Mouse (Mus musculus): Measurements from ENCODE around the gene Rsg1. TPM values are rescaled to one million over a fixed set of nuclear protein-coding genes. Genes with fewer than 3 reads are reported as not detected.

The Rsg1 gene
- polyA plus RNA-seq, 1 experiment from 2014 or later = 4.0 TPM

DNA sequence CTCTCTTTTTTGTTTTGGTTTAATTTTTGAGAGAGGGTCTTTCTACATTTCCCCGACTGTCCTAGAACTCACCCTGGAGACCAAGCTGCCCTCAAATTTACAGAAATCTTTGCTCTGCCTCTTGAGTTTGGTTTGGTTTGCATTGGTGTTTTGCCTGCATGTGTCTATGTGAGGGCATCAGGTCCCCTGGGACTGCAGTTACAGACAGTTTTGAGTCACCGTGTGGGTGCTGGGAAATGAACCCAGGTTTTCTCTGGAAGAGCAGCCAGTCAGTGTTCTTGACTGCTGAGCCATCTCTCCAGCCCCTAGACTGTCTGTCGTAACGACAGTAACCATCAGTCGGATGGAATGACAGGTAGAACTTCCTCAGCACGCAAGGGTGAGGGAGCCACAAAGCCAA lies 19.2 kb upstream of the Rsg1 start:
- WGBS = 92% methylated on average over 6 of the region's 6 CpGs
- Histone ChIP-seq H3K4me1 (no peaks in the 10 kb centered on the region), H3K27me3 (ENCODE audit: insufficient read depth, poor library complexity, severe bottlenecking) (no peaks in the 10 kb centered on the region), H3K27ac (no peak overlapping the region), H3K4me3 (no peak overlapping the region), H3K36me3 (peaks cover 84% of the 10 kb centered on the region), H3K9me3 (no peaks in the 10 kb centered on the region)
- DNase-seq (ENCODE audit: low spot score) = no peak

DNA sequence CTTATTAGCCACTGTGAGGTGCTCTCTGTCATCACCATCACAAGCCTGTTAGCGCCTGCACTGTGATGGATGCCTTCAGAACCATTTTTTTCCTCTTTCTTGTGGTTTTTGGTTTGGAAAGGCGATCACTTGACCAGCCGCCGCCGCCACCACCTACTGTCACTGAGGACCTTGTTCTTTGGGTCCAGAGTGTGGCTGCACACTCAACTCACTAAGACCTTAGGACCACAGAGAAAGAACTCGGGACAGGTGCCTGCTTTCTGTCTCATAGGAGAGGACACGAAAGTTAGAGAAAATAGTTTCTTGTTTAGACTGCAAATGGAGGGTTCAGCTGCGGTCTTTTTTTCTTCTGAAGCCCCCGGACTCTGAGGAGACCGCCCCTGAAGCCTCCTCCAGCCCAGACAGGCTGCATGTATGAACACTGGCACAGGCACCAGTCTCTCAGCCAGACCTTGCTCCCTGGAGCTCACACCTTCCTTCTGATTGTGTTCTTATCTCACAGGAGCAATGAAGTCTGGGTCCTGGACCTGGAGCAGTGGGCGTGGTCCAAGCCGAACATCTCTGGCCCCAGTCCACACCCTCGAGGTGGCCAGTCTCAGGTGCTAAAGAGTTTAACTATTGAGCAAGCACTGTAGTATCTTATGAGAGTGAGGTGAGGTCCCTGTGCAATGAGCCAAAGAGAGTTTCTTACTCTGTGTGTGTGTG lies 16.6 kb upstream of the Rsg1 start:
- peaks cover 12% of the 10 kb centered on the region for H3K4me1 ChIP-seq
- no peak overlapping the region for H3K27ac ChIP-seq
- H3K27me3 ChIP-seq (ENCODE audit: insufficient read depth, poor library complexity, severe bottlenecking) = no peaks in the 10 kb centered on the region
- 93% methylated on average over 13 of the region's 13 CpGs for WGBS
- no peak for DNase-seq (ENCODE audit: low spot score)
- no peak overlapping the region for H3K4me3 ChIP-seq
- H3K9me3 ChIP-seq = no peaks in the 10 kb centered on the region
- H3K36me3 ChIP-seq = peaks cover 93% of the 10 kb centered on the region

DNA sequence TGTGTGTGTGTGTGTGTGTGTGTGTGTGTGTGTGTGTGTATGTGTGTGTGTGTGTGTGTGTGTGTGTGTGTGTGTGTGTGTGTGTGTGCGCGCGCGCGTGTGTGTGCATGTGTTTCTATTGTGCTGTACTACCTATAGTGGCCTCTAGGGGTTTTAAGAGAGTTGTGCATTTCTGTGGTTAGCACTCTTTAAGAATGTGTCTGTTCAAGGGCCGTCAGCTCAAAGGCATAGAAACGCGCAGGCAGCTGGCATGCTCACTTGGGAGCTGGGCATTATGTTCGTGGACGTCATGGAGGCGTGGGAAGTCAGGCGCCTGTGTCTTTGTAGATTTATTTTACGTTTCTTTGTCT lies 16.1 kb upstream of the Rsg1 start:
- 96% methylated on average over 9 of the region's 13 CpGs for WGBS

DNA sequence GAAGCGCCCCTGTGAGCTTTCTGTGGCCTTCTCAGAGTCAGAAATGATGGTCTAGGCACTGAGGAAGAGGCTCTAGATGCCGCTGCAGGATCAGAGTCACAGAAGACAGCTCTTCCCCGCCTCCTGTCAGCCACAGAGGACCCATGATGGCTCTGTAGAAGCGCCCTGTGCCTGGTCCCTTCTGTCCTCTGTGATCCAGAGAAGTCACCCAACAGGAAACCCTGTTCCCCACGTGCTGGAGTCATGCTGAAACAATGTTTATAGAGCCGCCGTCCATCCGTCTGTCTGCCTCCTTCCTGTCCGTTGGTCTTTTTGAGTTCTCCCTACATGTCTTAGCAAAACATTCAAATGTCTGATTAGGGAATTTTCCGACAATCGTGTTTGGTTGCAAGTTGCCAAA lies 12.8 kb upstream of the Rsg1 start:
- Histone ChIP-seq H3K27me3 (ENCODE audit: insufficient read depth, poor library complexity, severe bottlenecking) (no peaks in the 10 kb centered on the region), H3K4me3 (no peak overlapping the region), H3K4me1 (peaks cover 22% of the 10 kb centered on the region), H3K36me3 (peaks cover 66% of the 10 kb centered on the region), H3K9me3 (no peaks in the 10 kb centered on the region), H3K27ac (peak overlapping the region; percentile 8; the same call in 1 of the 2 replicates)
- 65% methylated on average over 11 of the region's 11 CpGs for WGBS
- no peak for DNase-seq (ENCODE audit: low spot score)

More for the DNA sequence above, 16.1 kb upstream of the Rsg1 start:
- no peak overlapping the region for H3K4me3 ChIP-seq
- H3K4me1 ChIP-seq = peaks cover 14% of the 10 kb centered on the region
- no peak for DNase-seq (ENCODE audit: low spot score)
- peaks cover 90% of the 10 kb centered on the region for H3K36me3 ChIP-seq
- H3K27me3 ChIP-seq (ENCODE audit: insufficient read depth, poor library complexity, severe bottlenecking) = no peaks in the 10 kb centered on the region
- H3K27ac ChIP-seq = no peak overlapping the region
- no peaks in the 10 kb centered on the region for H3K9me3 ChIP-seq

DNA sequence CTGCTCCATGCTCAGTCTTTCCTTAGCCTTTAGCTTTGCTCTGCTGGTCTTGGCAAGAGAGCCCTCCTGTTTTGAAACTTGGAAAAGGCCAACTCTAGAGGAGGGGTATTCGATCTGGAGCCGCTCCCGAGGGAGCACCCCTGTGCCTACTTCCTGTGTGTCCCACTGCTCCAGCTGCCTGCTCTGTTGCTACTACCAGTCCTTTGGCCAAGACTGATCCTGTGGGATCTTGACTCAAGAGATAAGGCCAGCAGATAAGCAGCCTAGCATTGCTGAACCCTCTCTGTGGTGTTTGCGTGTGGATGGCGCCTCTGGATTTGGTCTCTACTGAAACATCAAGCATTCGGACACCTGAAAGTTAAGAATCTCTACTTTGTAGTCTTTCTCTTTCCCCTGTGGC lies 11.6 kb upstream of the Rsg1 start:
- Histone ChIP-seq H3K27ac (no peak overlapping the region), H3K4me1 (peaks cover 22% of the 10 kb centered on the region), H3K27me3 (ENCODE audit: insufficient read depth, poor library complexity, severe bottlenecking) (no peaks in the 10 kb centered on the region), H3K36me3 (peaks cover 55% of the 10 kb centered on the region), H3K9me3 (no peaks in the 10 kb centered on the region), H3K4me3 (no peak overlapping the region)
- no peak for DNase-seq (ENCODE audit: low spot score)
- WGBS = 81% methylated on average over 6 of the region's 6 CpGs

DNA sequence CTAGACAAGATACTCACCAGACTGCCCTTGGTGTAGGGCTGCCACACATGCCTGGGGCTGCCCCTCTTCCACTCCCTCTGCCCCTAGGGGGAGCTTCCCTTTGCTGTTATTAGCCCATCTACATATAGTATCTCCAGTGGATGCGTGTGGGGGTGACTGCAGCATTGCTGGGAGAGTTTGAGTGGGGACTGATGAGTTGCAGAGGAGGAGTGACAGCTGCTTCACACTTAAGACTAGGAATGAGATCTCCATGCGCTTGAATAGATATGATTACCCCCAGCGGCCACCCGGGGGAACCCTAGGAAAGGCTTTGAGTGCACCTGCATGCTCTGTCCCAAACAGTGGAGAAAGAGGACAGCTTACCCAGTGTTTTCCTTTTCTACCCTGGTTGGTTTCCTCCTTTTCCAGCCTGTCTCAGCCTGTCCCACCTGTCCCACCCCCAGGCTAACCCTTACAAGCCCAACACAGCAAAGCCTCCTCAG lies 9.1 kb upstream of the Rsg1 start:
- H3K36me3 ChIP-seq = peaks cover 32% of the 10 kb centered on the region
- H3K4me1 ChIP-seq = peaks cover 22% of the 10 kb centered on the region
- no peak for DNase-seq (ENCODE audit: low spot score)
- H3K27me3 ChIP-seq (ENCODE audit: insufficient read depth, poor library complexity, severe bottlenecking) = no peaks in the 10 kb centered on the region
- H3K9me3 ChIP-seq = no peaks in the 10 kb centered on the region
- no peak overlapping the region for H3K4me3 ChIP-seq
- H3K27ac ChIP-seq = no peak overlapping the region
- WGBS = 41% methylated on average over 4 of the region's 4 CpGs

DNA sequence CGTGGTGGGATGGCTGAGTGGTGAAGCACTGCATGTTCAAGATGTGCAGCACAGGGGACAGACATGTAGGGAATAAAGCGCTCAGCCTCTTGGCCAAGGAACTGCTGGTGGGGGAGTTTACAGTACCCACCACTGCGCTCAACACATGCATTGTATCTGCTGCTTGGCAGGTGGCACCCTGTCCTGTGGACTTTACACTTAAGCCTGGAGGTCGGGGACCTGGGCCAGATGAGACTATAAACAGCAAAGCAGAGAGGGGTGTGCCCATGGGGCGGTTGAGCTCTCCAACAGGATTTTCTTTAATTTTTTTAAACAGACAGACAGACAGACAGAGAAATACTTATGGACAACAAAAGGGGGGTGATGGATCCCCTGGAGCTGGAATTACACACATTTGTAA lies 6.7 kb upstream of the Rsg1 start:
- Histone ChIP-seq H3K27me3 (ENCODE audit: insufficient read depth, poor library complexity, severe bottlenecking) (no peaks in the 10 kb centered on the region), H3K4me3 (no peak overlapping the region), H3K9me3 (no peaks in the 10 kb centered on the region), H3K4me1 (peaks cover 11% of the 10 kb centered on the region), H3K36me3 (peaks cover 8% of the 10 kb centered on the region), H3K27ac (no peak overlapping the region)
- WGBS = 90% methylated on average over 5 of the region's 5 CpGs
- no peak for DNase-seq (ENCODE audit: low spot score)

DNA sequence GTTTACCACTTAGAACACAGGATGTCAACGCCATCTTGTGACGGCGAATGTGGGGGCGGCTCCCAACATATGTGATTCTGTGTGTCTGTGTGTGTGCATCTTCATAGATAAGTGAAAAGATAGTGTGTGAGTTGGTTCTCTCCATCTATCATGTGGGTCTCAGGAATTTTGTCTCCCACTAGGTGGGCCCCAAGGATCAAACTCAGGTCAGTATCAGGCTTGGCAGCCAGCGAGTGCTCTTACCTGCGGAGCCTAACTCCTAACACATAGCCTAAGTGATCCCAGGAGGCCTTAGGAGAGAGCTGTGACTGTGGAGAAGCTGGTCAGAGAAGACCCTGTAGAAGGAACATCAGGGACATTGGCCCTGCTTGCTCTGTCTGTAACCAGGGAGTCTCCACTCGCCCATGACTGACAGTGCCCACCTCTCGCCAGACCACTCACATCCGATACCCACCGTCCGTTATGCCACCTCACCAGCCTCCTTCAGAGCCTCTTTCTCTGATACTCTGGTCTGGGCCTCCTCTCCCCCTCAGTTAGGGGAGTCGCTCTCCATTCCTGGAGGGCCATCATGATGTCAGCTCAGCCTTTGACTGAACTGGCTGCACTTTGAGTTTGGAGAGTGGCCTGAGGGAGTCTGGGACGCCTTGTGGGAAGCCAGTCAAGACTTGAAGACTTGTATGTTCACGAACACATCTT lies 3.1 kb upstream of the Rsg1 start:
- Histone ChIP-seq H3K27ac (peak overlapping the region; percentile 81), H3K27me3 (ENCODE audit: insufficient read depth, poor library complexity, severe bottlenecking) (no peaks in the 10 kb centered on the region), H3K36me3 (0 out of 2 replicates have a peak, but pooled peaks cover 1% of the 10 kb centered on the region), H3K9me3 (no peaks in the 10 kb centered on the region), H3K4me3 (peak overlapping the region; percentile 52), H3K4me1 (peaks cover 15% of the 10 kb centered on the region)
- WGBS = 71% methylated on average over 14 of the region's 14 CpGs
- no peak for DNase-seq (ENCODE audit: low spot score)

DNA sequence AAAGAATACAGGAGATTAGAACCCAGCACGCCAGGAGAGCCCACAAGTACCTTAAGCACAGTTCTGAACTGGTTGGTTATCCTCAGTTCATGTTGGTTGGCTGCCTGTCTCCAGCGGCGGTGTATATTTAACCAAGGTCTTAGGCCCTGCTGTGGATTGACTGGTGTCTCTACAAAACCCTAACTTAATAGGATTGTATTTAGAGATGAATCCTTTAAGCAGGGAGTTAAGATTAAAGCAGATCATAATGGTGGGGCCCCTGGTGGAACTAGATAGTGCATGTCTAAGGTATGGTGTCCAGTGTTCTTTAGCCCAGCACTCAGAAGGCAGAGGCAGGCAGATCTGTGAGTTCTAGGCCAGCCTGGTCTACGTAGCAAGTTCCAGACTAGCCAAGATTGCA lies 2.1 kb upstream of the Rsg1 start:
- Histone ChIP-seq H3K27ac (no peak overlapping the region), H3K36me3 (0 out of 2 replicates have a peak, but pooled peaks cover 1% of the 10 kb centered on the region), H3K9me3 (no peaks in the 10 kb centered on the region), H3K4me3 (no peak overlapping the region), H3K27me3 (ENCODE audit: insufficient read depth, poor library complexity, severe bottlenecking) (no peaks in the 10 kb centered on the region), H3K4me1 (peaks cover 15% of the 10 kb centered on the region)
- 88% methylated on average over 4 of the region's 4 CpGs for WGBS
- DNase-seq (ENCODE audit: low spot score) = no peak

DNA sequence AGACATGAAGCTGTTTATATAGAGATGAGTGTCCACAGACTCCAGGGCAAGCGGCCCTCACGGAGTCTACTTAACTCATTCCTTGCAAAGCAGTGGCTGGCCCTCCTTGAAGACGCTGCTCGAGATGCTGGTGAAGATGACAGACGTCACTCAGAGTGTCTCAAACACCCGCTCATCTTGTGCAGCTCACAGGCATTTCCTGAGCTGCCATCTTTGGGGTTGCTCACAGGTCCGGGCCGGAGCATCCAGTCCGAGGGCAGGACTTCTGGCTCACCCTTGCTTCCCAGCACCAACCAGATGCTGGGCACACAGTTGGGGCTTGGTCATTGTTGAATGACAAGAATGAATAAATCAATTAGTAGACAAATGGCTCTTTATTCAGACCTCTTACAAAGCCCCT lies 864 bp upstream of the Rsg1 start:
- H3K27me3 ChIP-seq (ENCODE audit: insufficient read depth, poor library complexity, severe bottlenecking) = no peaks in the 10 kb centered on the region
- no peaks in the 10 kb centered on the region for H3K9me3 ChIP-seq
- H3K4me1 ChIP-seq = peaks cover 15% of the 10 kb centered on the region
- 85% methylated on average over 9 of the region's 9 CpGs for whole genome bisulfite sequencing
- no peak overlapping the region for H3K4me3 ChIP-seq
- H3K36me3 ChIP-seq = no peaks in the 10 kb centered on the region
- peak overlapping the region; percentile 70; the same call in 1 of the 2 replicates for H3K27ac ChIP-seq
- DNase-seq (ENCODE audit: low spot score) = no peak

DNA sequence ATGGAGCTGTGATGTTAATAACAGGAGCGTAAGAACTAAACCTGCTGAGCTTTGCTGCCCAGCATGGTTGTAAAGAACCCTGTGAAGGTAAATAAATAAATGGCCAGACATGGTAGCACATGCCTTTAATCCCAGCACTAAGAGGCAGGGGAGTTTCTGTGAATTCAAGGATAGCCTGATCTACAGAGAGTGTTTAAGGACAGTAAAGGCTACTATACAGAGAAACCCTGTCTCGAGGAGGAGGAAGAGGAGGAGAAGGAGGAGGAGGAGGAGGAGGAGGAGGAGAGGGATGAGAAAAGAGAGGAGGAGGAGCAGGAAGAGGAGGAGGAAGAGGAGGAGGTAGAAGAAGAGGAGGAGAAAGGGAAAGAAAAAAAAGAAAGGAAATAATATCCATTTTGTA lies 414 bp upstream of the Rsg1 start:
- Histone ChIP-seq H3K27me3 (ENCODE audit: insufficient read depth, poor library complexity, severe bottlenecking) (no peaks in the 10 kb centered on the region), H3K36me3 (no peaks in the 10 kb centered on the region), H3K4me3 (peak overlapping the region; percentile 70), H3K27ac (peak overlapping the region; percentile 70), H3K9me3 (no peaks in the 10 kb centered on the region), H3K4me1 (peaks cover 15% of the 10 kb centered on the region)
- 51% methylated on average over 2 of the region's 2 CpGs for WGBS
- DNase-seq (ENCODE audit: low spot score) = no peak

DNA sequence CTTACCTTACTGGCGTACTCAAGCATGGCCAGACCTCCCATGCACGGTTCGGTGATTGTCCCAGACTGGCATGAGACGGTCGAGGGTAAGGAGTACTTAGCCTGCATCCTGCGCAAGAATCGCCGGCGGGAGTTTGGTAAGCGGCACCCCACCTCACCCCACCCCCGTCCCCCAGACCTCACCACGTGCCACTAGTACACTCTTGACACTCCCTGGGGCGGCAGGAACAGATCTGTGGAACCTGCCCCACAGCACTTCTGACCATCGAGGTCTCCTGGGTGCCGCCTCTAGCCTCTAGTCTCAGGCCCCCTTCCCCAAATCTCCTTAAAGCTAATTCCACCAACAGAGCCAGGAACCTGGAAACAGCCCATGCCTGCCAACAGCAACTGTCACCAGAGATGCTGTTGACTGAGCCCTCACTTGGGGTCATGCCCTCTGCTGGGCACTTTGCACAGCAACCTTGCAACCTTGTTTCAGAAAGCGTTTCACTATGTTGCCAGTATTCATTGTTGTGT lies 638 bp downstream of the Rsg1 start:
- DNase-seq (ENCODE audit: low spot score) = no peak
- WGBS = 3% methylated on average over 16 of the region's 16 CpGs
- H3K27me3 ChIP-seq (ENCODE audit: insufficient read depth, poor library complexity, severe bottlenecking) = no peaks in the 10 kb centered on the region
- peak overlapping the region; percentile 70 for H3K27ac ChIP-seq
- no peaks in the 10 kb centered on the region for H3K36me3 ChIP-seq
- no peaks in the 10 kb centered on the region for H3K9me3 ChIP-seq
- H3K4me1 ChIP-seq = peaks cover 23% of the 10 kb centered on the region
- peak overlapping the region; percentile 70 for H3K4me3 ChIP-seq

DNA sequence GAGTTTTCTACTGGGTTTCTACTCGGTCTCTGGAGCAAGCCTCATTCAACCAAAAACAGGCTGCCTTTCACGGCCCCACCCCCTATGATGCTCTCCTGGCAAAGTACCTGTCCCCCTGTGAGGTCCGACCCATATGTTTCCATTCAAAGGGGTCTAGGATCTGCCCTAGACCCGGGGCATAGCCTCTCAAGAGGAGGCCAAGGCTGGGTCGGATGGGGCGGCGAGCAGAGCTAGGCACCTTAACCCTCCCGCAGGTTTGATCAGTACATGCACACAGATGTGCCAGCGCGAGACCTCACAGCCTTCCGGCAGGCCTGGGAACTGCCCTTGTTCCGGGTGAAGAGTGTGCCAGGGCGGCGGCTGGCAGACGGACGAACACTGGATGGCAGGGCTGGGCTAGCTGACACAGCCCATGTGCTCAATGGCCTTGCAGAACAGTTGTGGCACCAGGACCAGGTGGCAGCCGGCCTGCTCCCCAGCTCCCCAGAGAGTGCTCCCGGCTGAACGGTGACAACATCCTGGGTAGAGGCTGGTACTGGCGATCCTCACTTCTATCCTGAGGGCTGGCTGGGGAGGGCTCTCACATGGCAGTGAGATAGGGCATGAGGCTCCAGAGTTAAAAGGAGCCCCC lies 5.9 kb downstream of the Rsg1 start:
- H3K4me1 ChIP-seq = peaks cover 10% of the 10 kb centered on the region
- H3K27me3 ChIP-seq (ENCODE audit: insufficient read depth, poor library complexity, severe bottlenecking) = no peaks in the 10 kb centered on the region
- no peak overlapping the region for H3K4me3 ChIP-seq
- H3K27ac ChIP-seq = no peak overlapping the region
- DNase-seq (ENCODE audit: low spot score) = no peak
- peaks cover 7% of the 10 kb centered on the region for H3K36me3 ChIP-seq
- 86% methylated on average over 20 of the region's 20 CpGs for WGBS
- no peaks in the 10 kb centered on the region for H3K9me3 ChIP-seq
